ENCODE assay signal across 17 mouse cellular contexts in the genomic region with DNA sequence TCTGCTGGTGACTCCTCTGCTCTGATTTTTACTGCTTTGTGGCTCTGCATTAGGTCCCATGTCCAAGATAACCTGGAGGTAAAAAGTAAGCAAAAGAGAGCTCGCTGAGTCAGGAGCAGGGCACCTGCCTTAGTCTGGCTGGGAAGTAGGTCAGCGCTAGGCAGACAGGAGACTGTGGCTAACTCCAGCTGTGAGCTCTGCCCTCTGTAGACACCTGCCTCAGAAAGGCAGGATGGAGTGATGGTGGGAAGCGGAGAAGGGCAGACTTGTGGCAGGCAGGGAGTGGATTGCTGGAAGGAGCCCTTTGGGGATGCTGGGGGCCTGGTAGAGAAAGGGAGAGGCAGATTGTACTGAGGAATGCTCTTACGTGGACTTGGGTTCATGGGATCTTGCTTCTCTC. TPM values are rescaled to one million over a fixed set of nuclear protein-coding genes. Genes with fewer than 3 reads are reported as not detected.
DNase-seq lines count a peak whose midpoint lies in the region; ATAC-seq and TF ChIP-seq lines count a peak whose summit lies in the region.
"Had no signal": no experiment of that assay in that cellular context is flagged by ENCODE, and none has a peak within 500 bp of the region (broad histone marks: within the 10 kb centered on the region; RNA-seq: fewer than 3 reads in every experiment).

No protein-coding gene starts in this region.

- H3K36me3 ChIP-seq in kidney, adult 2 months (ENCODE audit: control insufficient read depth, insufficient read depth, low read length): no peaks in the 10 kb centered on the region
- H3K36me3 ChIP-seq: embryonic facial prominence, embryonic 10.5 days; kidney, embryonic 15.5 days; limb, embryonic 15.5 days; neural tube, embryonic 15.5 days had no signal

- H3K4me1 ChIP-seq in kidney, adult 2 months (ENCODE audit: control insufficient read depth, insufficient read depth, low read length): peaks cover 30% of the 10 kb centered on the region

- H3K27ac ChIP-seq in kidney, adult 2 months (ENCODE audit: insufficient read depth, low read depth, low read length): no peak overlapping the region
- H3K27ac ChIP-seq: embryonic facial prominence, embryonic 10.5 days; kidney, embryonic 15.5 days; limb, embryonic 15.5 days; neural tube, embryonic 15.5 days had no signal

- no peak for TF ChIP-seq POLR2A in kidney, adult 2 months (IDR thresholded peaks at IDR 0.05; ENCODE audit: low read depth, low read length)

- H3K4me3 ChIP-seq in kidney, adult 2 months (ENCODE audit: insufficient read depth, low read depth, low read length): no peak overlapping the region
- H3K4me3 ChIP-seq: embryonic facial prominence, embryonic 10.5 days; kidney, embryonic 15.5 days; limb, embryonic 15.5 days; neural tube, embryonic 15.5 days had no signal

- no peak for TF ChIP-seq CTCF in kidney, adult 2 months (conservative IDR thresholded peaks at IDR 0.05; ENCODE audit: insufficient read depth, insufficient read length, low read depth, low read length)

- DNase-seq in cerebellum, postnatal 10 days: no peak
- peak; percentile 61 for DNase-seq in kidney, adult 2 months
- no peak for DNase-seq in kidney, adult 18-20 months
- peak; percentile 59 to 61 for DNase-seq in cerebellum, postnatal 25 days
- peak; percentile 74 for DNase-seq in thymus, postnatal 25 days
- DNase-seq in right cerebral cortex, adult 18-20 months: no peak
- DNase-seq in c-Kit-positive CD71-positive TER-119-positive erythroid progenitor cells, embryonic 14.5 days (ENCODE audit: low spot score): no peak
- DNase-seq: adrenal gland, postnatal 25 days; gastrocnemius, postnatal 36 days; lung, adult 18-20 months; lung, postnatal 36 days had no signal

- peak; percentile 31; the same call in 1 of the 2 replicates for ATAC-seq in cerebellum, adult (ENCODE audit: insufficient number of reproducible peaks, low FRiP score, low TSS enrichment)
- ATAC-seq: hindbrain, embryonic 16.5 days had no signal

- WGBS in kidney, adult 2 months: 73% methylated on average over 4 of the region's 4 CpGs

- no peaks in the 10 kb centered on the region for H3K27me3 ChIP-seq in kidney, adult 2 months (replicated peaks; ENCODE audit: control insufficient read depth, insufficient read depth, low read length)
- H3K27me3 ChIP-seq: kidney, embryonic 15.5 days; limb, embryonic 15.5 days; neural tube, embryonic 15.5 days had no signal

RNA-seq across cellular contexts. Expression of a gene that starts 35.4 kb away (rescaled TPM):
- 15.9 and 20.2 TPM in 2 replicates for polyA plus RNA-seq in kidney, adult 2 months (2012; rRNA removed)

Comparison
In these comparisons a context has a peak if more than half of its experiments do, and no peak if none do; other contexts are left out.
1. DNase-seq: peak in kidney, adult 2 months (single experiment), cerebellum, postnatal 25 days (2 of 2) and thymus, postnatal 25 days (single experiment); none in cerebellum, postnatal 10 days (0 of 2), kidney, adult 18-20 months (single experiment), right cerebral cortex, adult 18-20 months (single experiment) and c-Kit-positive CD71-positive TER-119-positive erythroid progenitor cells, embryonic 14.5 days (single experiment).